Mouse (Mus musculus): ENCODE results near the gene Abcd1.

- TF ChIP-seq EP300 (IDR thresholded peaks at IDR 0.05; ENCODE audit: insufficient read depth, low read depth, low read length): no peak
- TF ChIP-seq POLR2A (IDR thresholded peaks at IDR 0.05; ENCODE audit: insufficient read depth, low read length): no peak
Measured at GRCm38 (mm10) chrX:73672879-73673618, 43.3 kb upstream of the Abcd1 start, which contains the start of gene Slc6a8.
